Mouse (Mus musculus) kidney, embryonic 16.5 days (tissue): ENCODE data around the gene Cacng3. TPM values are rescaled to one million over a fixed set of nuclear protein-coding genes. Genes with fewer than 3 reads are reported as not detected.

Experiments
- ATAC-seq: fragments of 200-750 bp; cut with Nextera tagmentation; 2 replicates; pipeline ENCODE4 v1.8.0; 2017; ENCODE audit warnings: moderate TSS enrichment; ENCODE audit not compliant: low FRiP score, low TSS enrichment
- H3K27ac ChIP-seq: fragments of 300-500 bp; sonication (generic); 2 replicates; pipeline ENCODE4 v1.5.1; 2014; ENCODE audit warnings: low read length
- H3K27me3 ChIP-seq: fragments of 300-500 bp; sonication (generic); 2 replicates; pipeline ENCODE4 v1.6.1; 2014; ENCODE audit warnings: low read length, control low read depth, mixed read lengths; ENCODE audit not compliant: insufficient read depth
- H3K36me3 ChIP-seq: fragments of 300-500 bp; sonication (generic); 2 replicates; pipeline ENCODE4 v1.6.1; 2014; ENCODE audit warnings: low read length, control low read depth, mixed read lengths; ENCODE audit not compliant: insufficient read depth
- H3K4me1 ChIP-seq: fragments of 300-500 bp; sonication (generic); 2 replicates; pipeline ENCODE4 v1.6.1; 2014; ENCODE audit warnings: low read length, control low read depth, mixed read lengths; ENCODE audit not compliant: insufficient read depth
- H3K4me2 ChIP-seq: fragments of 300-500 bp; sonication (generic); replicated peaks from 2 replicates; pipeline ENCODE4 v1.6.1; 2014; ENCODE audit warnings: low read depth, low read length
- H3K4me3 ChIP-seq: fragments of 300-500 bp; sonication (generic); 2 replicates; pipeline ENCODE4 v1.5.1; 2014; ENCODE audit warnings: mild to moderate bottlenecking, low read length
- H3K9ac ChIP-seq: fragments of 300-500 bp; sonication (generic); replicated peaks from 2 replicates; pipeline ENCODE4 v1.6.1; 2014; ENCODE audit warnings: low read length
- H3K9me3 ChIP-seq: fragments of 300-500 bp; sonication (generic); 2 replicates; pipeline ENCODE4 v1.6.1; 2016; ENCODE audit warnings: low read length, control low read depth
- WGBS: fragments of 180-500 bp; shearing (Covaris S2); extraction: QIAGEN DNeasy Blood & Tissue Kit; methylation state at CpG from one replicate; pipeline ENCODE4 v1.1.7; 2014; 5-methylcytosine and 5-hydroxymethylcytosine counted together
- polyA plus RNA-seq: library from polyadenylated mRNA; unstranded; fragments of >200 nt; fragmentation: Nextera tagmentation; extraction: Ambion mirVana; gene quantifications from 2 replicates; pipeline ENCODE4 v1.2.1, GENCODE M21; 2015

Gene Cacng3
- polyA plus RNA-seq, 1 experiment from 2014 or later: 0.35 TPM

DNA sequence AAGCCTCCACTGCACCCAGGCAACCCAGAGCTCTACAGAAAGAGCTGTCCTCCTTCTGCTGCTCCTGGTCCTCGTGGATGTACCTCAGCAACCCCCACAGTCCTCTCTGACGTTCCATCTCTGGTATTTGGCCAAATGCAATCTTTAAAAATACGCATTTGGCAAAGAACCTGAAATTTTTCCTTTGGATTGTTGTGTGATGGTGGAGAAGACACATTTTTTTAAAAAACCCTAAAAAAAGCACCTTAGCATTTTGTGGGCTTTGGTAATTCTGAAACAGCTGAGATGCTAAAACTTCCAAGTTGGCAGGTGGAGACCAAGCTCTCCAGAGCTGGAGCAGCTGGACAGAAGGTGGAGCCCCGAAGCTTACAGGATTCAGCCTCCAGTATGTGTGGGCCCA lies 32.2 kb downstream of the Cacng3 start:
- H3K27ac ChIP-seq: no peak overlapping the region
- no peak overlapping the region for H3K9ac ChIP-seq
- no peaks in the 10 kb centered on the region for H3K4me1 ChIP-seq
- no peaks in the 10 kb centered on the region for H3K36me3 ChIP-seq
- WGBS: 68% methylated on average over 4 of the region's 4 CpGs
- H3K9me3 ChIP-seq: no peaks in the 10 kb centered on the region
- ATAC-seq: no peak
- H3K4me2 ChIP-seq: no peak overlapping the region
- H3K27me3 ChIP-seq: no peaks in the 10 kb centered on the region
- H3K4me3 ChIP-seq: no peak overlapping the region

DNA sequence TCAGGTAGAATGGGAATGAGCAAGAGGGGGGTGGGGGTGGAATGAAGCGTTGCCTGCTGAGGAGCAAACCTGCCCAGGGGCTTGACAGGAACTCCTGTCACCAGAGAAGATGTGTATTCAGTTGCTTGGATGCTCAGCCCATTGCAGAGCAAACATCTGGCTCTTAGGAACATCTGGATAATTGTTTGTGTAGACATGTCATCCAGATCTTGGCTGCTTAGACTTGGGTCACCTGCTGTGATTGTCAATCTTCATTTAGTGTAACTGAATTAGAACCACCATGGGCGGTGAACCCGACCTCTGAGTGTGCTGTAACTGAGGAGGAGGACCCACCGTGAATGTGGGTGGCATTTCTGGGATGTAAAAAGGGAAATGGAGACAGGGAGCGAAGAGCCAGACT lies 36.4 kb downstream of the Cacng3 start:
- H3K4me2 ChIP-seq: no peak overlapping the region
- 46% methylated on average over 5 of the region's 5 CpGs for WGBS
- no peak for ATAC-seq

DNA sequence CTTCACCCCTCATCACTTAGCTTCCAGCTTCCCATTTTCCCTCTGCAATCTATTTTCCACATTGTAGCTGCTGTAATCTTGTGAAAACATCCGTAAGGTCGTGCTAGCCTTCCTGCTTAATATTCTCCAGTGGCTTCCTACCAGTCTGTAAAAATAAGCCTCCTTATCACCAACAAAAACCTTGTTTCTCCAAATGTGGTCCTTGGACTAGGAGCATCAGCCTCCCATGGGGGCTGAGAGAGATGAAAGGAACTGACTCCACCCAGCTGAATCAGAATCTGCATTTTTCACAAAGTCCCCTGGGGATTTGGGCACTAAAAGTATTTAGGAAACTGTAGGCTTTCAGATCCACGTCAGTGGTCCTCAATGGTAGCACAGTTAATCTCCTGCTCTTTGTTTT lies 46.0 kb downstream of the Cacng3 start:
- WGBS: 52% methylated on average over 3 of the region's 3 CpGs
- no peaks in the 10 kb centered on the region for H3K27me3 ChIP-seq

More for the DNA sequence above, 36.4 kb downstream of the Cacng3 start:
- Histone ChIP-seq H3K4me1 (no peaks in the 10 kb centered on the region), H3K4me3 (no peak overlapping the region), H3K27me3 (0 out of 2 replicates have a peak, but pooled peaks cover 5% of the 10 kb centered on the region), H3K36me3 (no peaks in the 10 kb centered on the region), H3K27ac (no peak overlapping the region), H3K9me3 (no peaks in the 10 kb centered on the region), H3K9ac (no peak overlapping the region)

GRCm38 (mm10) chr7:122718540-122718939 lies 48.2 kb downstream of the Cacng3 start:
- H3K4me1 ChIP-seq: peaks cover under 1% of the 10 kb centered on the region; the same call in 1 of the 2 replicates
- 93% methylated on average over 4 of the region's 4 CpGs for WGBS

More for the DNA sequence above, 46.0 kb downstream of the Cacng3 start:
- H3K27ac ChIP-seq: no peak overlapping the region
- H3K4me1 ChIP-seq: no peaks in the 10 kb centered on the region
- no peaks in the 10 kb centered on the region for H3K9me3 ChIP-seq
- H3K4me3 ChIP-seq: no peak overlapping the region
- H3K36me3 ChIP-seq: no peaks in the 10 kb centered on the region
- no peak overlapping the region for H3K9ac ChIP-seq
- H3K4me2 ChIP-seq: no peak overlapping the region
- ATAC-seq: no peak

DNA sequence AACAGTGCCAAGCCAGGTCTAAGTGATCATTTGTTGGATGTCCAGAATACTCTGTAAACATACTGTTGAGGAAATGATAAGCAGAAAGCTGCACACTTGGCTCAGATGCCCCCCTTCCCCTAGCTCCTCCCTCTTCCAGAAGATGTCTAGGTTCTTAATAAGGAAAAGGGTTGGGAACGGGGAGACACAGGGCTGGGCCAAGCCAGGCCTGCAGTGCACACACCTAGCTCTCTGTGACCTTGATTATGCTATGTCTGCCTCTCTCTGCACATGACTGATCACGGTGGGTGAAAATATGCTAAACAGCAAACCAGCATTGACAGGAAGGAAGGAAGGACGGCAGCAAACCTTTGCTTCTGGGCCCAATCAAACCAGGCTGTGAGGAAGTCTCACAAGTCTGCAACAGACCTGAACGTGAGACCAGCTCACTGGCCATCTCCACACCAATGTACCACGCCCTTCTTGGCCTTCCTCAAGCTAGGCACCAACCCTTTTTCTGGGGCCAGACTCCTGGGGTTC lies 53.1 kb downstream of the Cacng3 start:
- Histone ChIP-seq H3K4me3 (no peak overlapping the region), H3K27ac (no peak overlapping the region), H3K27me3 (no peaks in the 10 kb centered on the region), H3K4me2 (no peak overlapping the region), H3K4me1 (peaks cover 4% of the 10 kb centered on the region; the same call in 1 of the 2 replicates), H3K36me3 (no peaks in the 10 kb centered on the region), H3K9ac (no peak overlapping the region), H3K9me3 (no peaks in the 10 kb centered on the region)
- 48% methylated on average over 5 of the region's 5 CpGs for WGBS
- peak; percentile 85 for ATAC-seq

More at GRCm38 (mm10) chr7:122718540-122718939, 48.2 kb downstream of the Cacng3 start:
- H3K9me3 ChIP-seq: no peaks in the 10 kb centered on the region
- no peak overlapping the region for H3K27ac ChIP-seq
- no peak overlapping the region for H3K4me3 ChIP-seq
- H3K4me2 ChIP-seq: no peak overlapping the region
- H3K36me3 ChIP-seq: no peaks in the 10 kb centered on the region
- H3K9ac ChIP-seq: no peak overlapping the region
- H3K27me3 ChIP-seq: no peaks in the 10 kb centered on the region
- ATAC-seq: no peak

- no peak overlapping the region for H3K27ac ChIP-seq
- WGBS: 64% methylated on average over 2 of the region's 2 CpGs
- no peaks in the 10 kb centered on the region for H3K36me3 ChIP-seq
- H3K4me1 ChIP-seq: peaks cover 4% of the 10 kb centered on the region; the same call in 1 of the 2 replicates
- H3K27me3 ChIP-seq: no peaks in the 10 kb centered on the region
- ATAC-seq: no peak
- no peak overlapping the region for H3K9ac ChIP-seq
- H3K4me2 ChIP-seq: no peak overlapping the region
- H3K4me3 ChIP-seq: no peak overlapping the region
- no peaks in the 10 kb centered on the region for H3K9me3 ChIP-seq
These were observed 56.1 kb downstream of the Cacng3 start for GRCm38 (mm10) chr7:122726376-122726775.

DNA sequence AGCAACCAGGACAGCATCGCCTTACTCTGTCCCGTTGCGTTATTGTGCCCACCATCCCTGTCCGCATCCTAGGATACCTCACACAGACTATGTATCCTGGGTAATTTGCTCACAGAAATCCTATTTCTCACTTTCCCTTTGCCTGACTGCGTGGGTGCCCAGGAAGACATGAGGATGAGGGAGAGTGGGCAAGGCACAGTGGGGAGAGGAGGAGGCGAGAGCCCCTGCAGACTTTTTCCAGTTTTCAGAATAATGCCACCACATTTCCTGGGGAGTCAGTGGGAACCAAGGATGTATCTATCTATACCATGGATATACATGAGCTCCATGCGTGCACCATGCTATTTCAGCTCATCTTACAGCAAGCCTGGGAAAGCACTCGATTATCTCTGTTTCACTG lies 57.9 kb downstream of the Cacng3 start:
- H3K9ac ChIP-seq: no peak overlapping the region
- no peak overlapping the region for H3K4me2 ChIP-seq
- H3K27ac ChIP-seq: no peak overlapping the region
- ATAC-seq: no peak
- WGBS: 92% methylated on average over 8 of the region's 8 CpGs
- no peaks in the 10 kb centered on the region for H3K9me3 ChIP-seq
- no peak overlapping the region for H3K4me3 ChIP-seq
- no peaks in the 10 kb centered on the region for H3K27me3 ChIP-seq
- peaks cover 4% of the 10 kb centered on the region; the same call in 1 of the 2 replicates for H3K4me1 ChIP-seq
- H3K36me3 ChIP-seq: no peaks in the 10 kb centered on the region

DNA sequence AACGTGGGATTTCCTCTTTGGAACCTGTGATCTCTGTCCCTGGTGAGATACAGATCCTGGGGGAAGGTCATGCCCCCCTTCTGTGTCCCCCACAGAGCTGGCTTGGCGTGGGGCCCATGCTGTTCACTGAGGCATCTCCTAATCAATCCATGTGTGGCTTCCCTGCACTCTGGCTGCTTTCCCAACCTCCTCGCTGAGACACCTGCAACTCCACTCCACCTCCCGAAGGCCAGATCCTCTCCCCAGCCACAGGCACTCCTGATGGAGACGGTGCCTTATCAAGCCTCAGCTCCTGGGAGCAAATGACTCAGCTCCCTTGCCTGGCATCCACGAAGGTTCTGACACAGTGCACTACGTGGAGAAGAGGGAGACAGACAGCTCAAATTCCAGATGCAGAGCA lies 58.6 kb downstream of the Cacng3 start:
- no peak overlapping the region for H3K9ac ChIP-seq
- no peaks in the 10 kb centered on the region for H3K9me3 ChIP-seq
- H3K4me1 ChIP-seq: 0 out of 2 replicates have a peak, but pooled peaks cover under 1% of the 10 kb centered on the region
- H3K4me2 ChIP-seq: no peak overlapping the region
- H3K27me3 ChIP-seq: no peaks in the 10 kb centered on the region
- ATAC-seq: 0 out of 2 replicates have a peak, but pooled peaks have one; percentile 19
- 30% methylated on average over 7 of the region's 7 CpGs for WGBS
- H3K4me3 ChIP-seq: no peak overlapping the region
- no peak overlapping the region for H3K27ac ChIP-seq
- H3K36me3 ChIP-seq: no peaks in the 10 kb centered on the region

DNA sequence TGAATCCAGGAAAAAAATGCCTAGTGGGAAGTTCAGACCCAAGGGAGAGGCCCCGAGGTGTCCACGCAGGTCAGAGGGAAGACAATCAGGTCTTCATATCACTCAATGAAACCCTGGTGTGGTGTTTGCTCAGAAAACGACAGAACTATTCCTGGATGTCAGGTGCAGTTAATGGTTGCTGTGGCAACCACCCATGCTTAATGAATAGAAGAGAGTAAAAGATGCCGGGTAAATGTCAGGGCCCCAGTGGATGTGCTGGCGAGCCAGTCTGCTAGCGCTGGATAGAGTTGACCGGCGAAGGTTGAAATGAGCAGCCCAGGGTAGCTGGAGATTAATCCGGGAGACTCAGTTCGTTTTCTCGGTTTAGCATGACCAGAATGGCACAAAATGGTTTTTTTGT lies 65.0 kb downstream of the Cacng3 start:
- no peaks in the 10 kb centered on the region for H3K36me3 ChIP-seq
- H3K4me1 ChIP-seq: no peaks in the 10 kb centered on the region
- no peak for ATAC-seq
- H3K9me3 ChIP-seq: no peaks in the 10 kb centered on the region
- H3K4me3 ChIP-seq: no peak overlapping the region
- no peaks in the 10 kb centered on the region for H3K27me3 ChIP-seq
- no peak overlapping the region for H3K4me2 ChIP-seq
- 59% methylated on average over 11 of the region's 11 CpGs for WGBS
- H3K27ac ChIP-seq: no peak overlapping the region
- H3K9ac ChIP-seq: no peak overlapping the region

GRCm38 (mm10) chr7:122738541-122738940 lies 68.2 kb downstream of the Cacng3 start:
- H3K36me3 ChIP-seq: no peaks in the 10 kb centered on the region
- 52% methylated on average over 5 of the region's 5 CpGs for WGBS
- no peak overlapping the region for H3K4me2 ChIP-seq
- H3K27ac ChIP-seq: no peak overlapping the region
- H3K9ac ChIP-seq: no peak overlapping the region
- ATAC-seq: no peak
- H3K4me1 ChIP-seq: no peaks in the 10 kb centered on the region
- no peaks in the 10 kb centered on the region for H3K27me3 ChIP-seq
- H3K9me3 ChIP-seq: no peaks in the 10 kb centered on the region
- no peak overlapping the region for H3K4me3 ChIP-seq
